Mouse (Mus musculus) heart, adult 9 months (tissue): ENCODE results near the gene Smim24.

ENCODE experiments used
- DNase-seq, 2 experiments: peaks; one replicate each; pipeline ENCODE4 v3.0.0; 2022; ENCODE audit warnings: low spot score in 2 of 2

The Smim24 gene

GRCm38 (mm10) chr10:81422191-81422590, 29.3 kb downstream of the Smim24 start:
- DNase-seq = peak; percentile 20 to 27

GRCm38 (mm10) chr10:81422661-81423217, 29.9 kb downstream of the Smim24 start:
- peak in 1 of 2 experiments; percentile 3 for DNase-seq

GRCm38 (mm10) chr10:81423476-81424245, 30.8 kb downstream of the Smim24 start:
- DNase-seq = peak in 1 of 2 experiments; percentile 7

GRCm38 (mm10) chr10:81424246-81425051, 31.6 kb downstream of the Smim24 start:
- peak; percentile 79 to 82 for DNase-seq

GRCm38 (mm10) chr10:81425236-81425850, 32.5 kb downstream of the Smim24 start:
- DNase-seq = peak; percentile 69 to 71

- peak; percentile 22 to 26 for DNase-seq
Observed at GRCm38 (mm10) chr10:81426081-81426671, 33.3 kb downstream of the Smim24 start.

- DNase-seq = peak; percentile 67 to 71
Observed at GRCm38 (mm10) chr10:81426897-81427296, 34.0 kb downstream of the Smim24 start.

GRCm38 (mm10) chr10:81427327-81427726, 34.5 kb downstream of the Smim24 start:
- DNase-seq = no peak

- peak in 1 of 2 experiments; percentile 8 for DNase-seq
Observed at GRCm38 (mm10) chr10:81427804-81428506, 35.1 kb downstream of the Smim24 start.

GRCm38 (mm10) chr10:81428507-81428870, 35.6 kb downstream of the Smim24 start:
- no peak for DNase-seq

GRCm38 (mm10) chr10:81429092-81429491, 36.2 kb downstream of the Smim24 start:
- peak in 1 of 2 experiments; percentile 21 for DNase-seq

- DNase-seq = peak; percentile 93
Observed at GRCm38 (mm10) chr10:81429605-81430061, 36.8 kb downstream of the Smim24 start.

- DNase-seq = peak; percentile 90
Observed at GRCm38 (mm10) chr10:81430141-81430830, 37.4 kb downstream of the Smim24 start.

GRCm38 (mm10) chr10:81430831-81431525, 38.1 kb downstream of the Smim24 start:
- peak; percentile 65 to 69 for DNase-seq

- DNase-seq = peak; percentile 33 to 50
Observed at GRCm38 (mm10) chr10:81431526-81432168, 38.8 kb downstream of the Smim24 start.

- DNase-seq = peak in 1 of 2 experiments; percentile 44
Observed at GRCm38 (mm10) chr10:81432169-81432867, 39.5 kb downstream of the Smim24 start.

GRCm38 (mm10) chr10:81432868-81433262, 40.0 kb downstream of the Smim24 start:
- peak; percentile 96 for DNase-seq

GRCm38 (mm10) chr10:81433541-81434289, 40.9 kb downstream of the Smim24 start:
- peak; percentile 55 to 65 for DNase-seq
